Mouse (Mus musculus) midbrain, embryonic 10.5 days (tissue): Measurements from ENCODE around the gene Abraxas1. TPM values are rescaled to one million over a fixed set of nuclear protein-coding genes. Genes with fewer than 3 reads are reported as not detected.

Experiments
- DNase-seq: peaks from one replicate; pipeline ENCODE4 v3.0.0-alpha.2; 2017; ENCODE audit warnings: low spot score
- H3K27ac ChIP-seq: fragments of 300-500 bp; sonication (generic); replicated peaks from 2 replicates; pipeline ENCODE4 v1.5.1; 2016; ENCODE audit warnings: mild to moderate bottlenecking
- H3K27me3 ChIP-seq: fragments of 300-500 bp; sonication (generic); 2 replicates; pipeline ENCODE4 v1.6.1; 2016; ENCODE audit warnings: low read depth, mild to moderate bottlenecking; ENCODE audit not compliant: poor library complexity, severe bottlenecking
- H3K36me3 ChIP-seq: fragments of 300-500 bp; sonication (generic); 2 replicates; pipeline ENCODE4 v1.6.1; 2016; ENCODE audit warnings: mild to moderate bottlenecking, moderate library complexity
- H3K4me1 ChIP-seq: fragments of 300-500 bp; sonication (generic); 2 replicates; pipeline ENCODE4 v1.6.1; 2016
- H3K4me3 ChIP-seq: fragments of 300-500 bp; sonication (generic); 2 replicates; pipeline ENCODE4 v1.5.1; 2016; ENCODE audit warnings: mild to moderate bottlenecking, moderate library complexity
- H3K9me3 ChIP-seq: fragments of 300-500 bp; sonication (generic); replicated peaks from 2 replicates; pipeline ENCODE4 v1.6.1; 2016; ENCODE audit warnings: mild to moderate bottlenecking
- WGBS: fragments of 180-500 bp; shearing (Covaris S2); methylation state at CpG from one replicate; pipeline ENCODE4 v1.1.7; 2016; 5-methylcytosine and 5-hydroxymethylcytosine counted together
- polyA plus RNA-seq: library from polyadenylated mRNA; unstranded; fragments of >200 nt; fragmentation: Nextera tagmentation; extraction: Ambion mirVana; gene quantifications from 2 replicates; pipeline ENCODE4 v1.2.1, GENCODE M21; 2016

The Abraxas1 gene
- polyA plus RNA-seq, 1 experiment from 2014 or later: 32.3 TPM

GRCm38 (mm10) chr5:100845848-100846598 lies 25.3 kb upstream of the Abraxas1 start:
- Histone ChIP-seq H3K4me3 (peak overlapping the region; percentile 78), H3K9me3 (0 out of 2 replicates have a peak, but pooled peaks cover 5% of the 10 kb centered on the region), H3K27ac (peak overlapping the region; percentile 64; the same call in 1 of the 2 replicates), H3K36me3 (no peaks in the 10 kb centered on the region), H3K4me1 (peaks cover 23% of the 10 kb centered on the region), H3K27me3 (peaks cover 61% of the 10 kb centered on the region)
- DNase-seq: peak; percentile 66
- WGBS: under 1% methylated on average over 52 of the region's 52 CpGs

GRCm38 (mm10) chr5:100845485-100845847 lies 24.7 kb upstream of the Abraxas1 start, which contains the start of gene Gpat3:
TSS of gene Gpat3 (plus strand) at chr5:100845713.
- Histone ChIP-seq H3K9me3 (0 out of 2 replicates have a peak, but pooled peaks cover 5% of the 10 kb centered on the region), H3K27ac (peak within 1 kb of the TSS; percentile 64; the same call in 1 of the 2 replicates), H3K4me3 (peak within 1 kb of the TSS; percentile 78), H3K36me3 (no peaks in the 10 kb centered on the region), H3K4me1 (peaks cover 23% of the 10 kb centered on the region), H3K27me3 (peaks cover 61% of the 10 kb centered on the region)
- peak; percentile 60 for DNase-seq
- WGBS: under 1% methylated on average over 16 of the region's 16 CpGs

- H3K4me3 ChIP-seq: no peak overlapping the region
- H3K36me3 ChIP-seq: no peaks in the 10 kb centered on the region
- WGBS: 60% methylated on average over 3 of the region's 3 CpGs
- peaks cover 23% of the 10 kb centered on the region for H3K4me1 ChIP-seq
- DNase-seq: no peak
- H3K27me3 ChIP-seq: peaks cover 61% of the 10 kb centered on the region
- 0 out of 2 replicates have a peak, but pooled peaks cover 5% of the 10 kb centered on the region for H3K9me3 ChIP-seq
- no peak overlapping the region for H3K27ac ChIP-seq
Measured at GRCm38 (mm10) chr5:100844485-100844884, 23.7 kb upstream of the Abraxas1 start.

- WGBS: 93% methylated on average over 7 of the region's 7 CpGs
Measured at GRCm38 (mm10) chr5:100837907-100838306, 17.1 kb upstream of the Abraxas1 start.

DNA sequence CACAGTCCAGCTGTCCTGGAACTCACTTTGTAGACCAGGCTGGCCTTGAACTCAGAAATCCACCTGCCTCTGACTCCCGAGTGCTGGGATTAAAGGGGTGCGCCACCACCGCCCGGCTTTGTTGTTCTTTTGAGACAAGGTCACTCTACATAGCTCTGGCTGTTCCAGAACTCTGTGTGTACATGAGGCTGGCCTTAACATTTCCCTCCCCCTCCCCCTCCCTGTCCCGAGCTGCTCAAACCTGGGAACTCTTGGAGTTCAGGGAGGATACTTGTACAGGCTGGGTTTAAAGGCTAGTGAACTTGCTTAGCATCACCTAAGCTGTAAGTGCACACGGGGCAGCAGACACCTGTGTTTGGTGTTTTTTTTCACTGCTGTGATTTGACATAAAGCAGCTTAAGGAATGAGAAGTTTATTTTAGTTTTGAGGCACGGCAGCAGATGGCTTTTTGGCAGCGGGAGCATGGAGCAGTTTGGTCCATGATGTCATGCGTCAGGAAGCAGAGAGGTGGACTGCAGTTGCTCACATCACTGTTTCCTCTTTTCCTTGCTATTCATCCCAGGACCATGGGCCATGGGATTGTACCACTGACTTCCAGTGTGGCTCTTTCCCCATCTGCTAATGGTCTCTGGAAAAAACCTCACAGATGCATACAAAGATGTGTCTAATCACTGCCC lies 15.2 kb upstream of the Abraxas1 start:
- H3K4me1 ChIP-seq: no peaks in the 10 kb centered on the region
- H3K27ac ChIP-seq: no peak overlapping the region
- DNase-seq: no peak
- no peaks in the 10 kb centered on the region for H3K36me3 ChIP-seq
- no peak overlapping the region for H3K4me3 ChIP-seq
- WGBS: 79% methylated on average over 9 of the region's 9 CpGs
- H3K27me3 ChIP-seq: no peaks in the 10 kb centered on the region
- no peaks in the 10 kb centered on the region for H3K9me3 ChIP-seq

More at GRCm38 (mm10) chr5:100837907-100838306, 17.1 kb upstream of the Abraxas1 start:
- Histone ChIP-seq H3K27me3 (no peaks in the 10 kb centered on the region), H3K9me3 (0 out of 2 replicates have a peak, but pooled peaks cover 5% of the 10 kb centered on the region), H3K27ac (no peak overlapping the region), H3K36me3 (no peaks in the 10 kb centered on the region), H3K4me1 (no peaks in the 10 kb centered on the region), H3K4me3 (no peak overlapping the region)
- no peak for DNase-seq

DNA sequence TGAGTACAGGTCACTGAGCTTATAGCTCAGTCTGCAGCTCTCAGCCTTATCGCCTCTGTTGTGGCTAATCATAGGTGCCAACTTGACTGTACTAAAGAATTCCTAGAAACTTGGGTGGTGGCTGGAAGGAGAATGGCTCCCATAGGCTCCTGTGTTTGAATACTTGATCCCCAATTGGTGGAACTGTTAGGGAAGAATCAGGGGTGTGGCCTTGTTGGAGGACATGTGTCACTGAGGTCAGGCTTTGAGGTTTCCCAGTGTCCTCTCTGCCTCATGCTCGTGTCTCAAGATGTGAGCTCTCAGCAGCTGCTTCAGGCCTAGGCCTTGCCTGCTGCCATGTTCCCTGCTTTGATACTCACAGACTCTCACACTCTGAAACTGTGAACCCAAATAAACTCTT lies 13.1 kb upstream of the Abraxas1 start:
- H3K9me3 ChIP-seq: no peaks in the 10 kb centered on the region
- H3K27me3 ChIP-seq: no peaks in the 10 kb centered on the region
- DNase-seq: no peak
- H3K36me3 ChIP-seq: no peaks in the 10 kb centered on the region
- WGBS: 88% methylated on average over 2 of the region's 2 CpGs
- H3K4me1 ChIP-seq: no peaks in the 10 kb centered on the region
- H3K4me3 ChIP-seq: no peak overlapping the region
- no peak overlapping the region for H3K27ac ChIP-seq

DNA sequence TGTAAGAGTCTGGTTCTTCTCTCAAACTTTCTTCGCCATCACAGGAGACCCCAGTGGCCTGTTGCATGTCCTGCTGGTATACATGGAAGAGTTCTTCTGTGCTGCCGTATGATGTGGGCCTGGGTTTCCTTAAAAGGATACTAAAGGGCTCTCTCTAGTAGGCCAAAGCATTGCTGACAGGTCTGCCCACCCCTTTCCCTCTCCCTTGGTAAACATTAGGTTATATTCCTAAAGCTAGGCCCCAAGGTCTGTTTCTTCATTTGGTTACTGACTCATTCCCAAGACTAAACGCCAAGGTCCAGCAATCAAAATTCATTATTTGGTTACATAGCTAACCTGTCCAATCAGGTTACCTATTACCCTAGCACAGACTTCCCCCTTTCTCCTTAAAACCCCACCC lies 11.9 kb upstream of the Abraxas1 start:
- 90% methylated on average over 3 of the region's 3 CpGs for WGBS
- no peaks in the 10 kb centered on the region for H3K4me1 ChIP-seq
- H3K9me3 ChIP-seq: no peaks in the 10 kb centered on the region
- no peak overlapping the region for H3K4me3 ChIP-seq
- DNase-seq: no peak
- H3K27me3 ChIP-seq: no peaks in the 10 kb centered on the region
- H3K36me3 ChIP-seq: no peaks in the 10 kb centered on the region
- no peak overlapping the region for H3K27ac ChIP-seq

DNA sequence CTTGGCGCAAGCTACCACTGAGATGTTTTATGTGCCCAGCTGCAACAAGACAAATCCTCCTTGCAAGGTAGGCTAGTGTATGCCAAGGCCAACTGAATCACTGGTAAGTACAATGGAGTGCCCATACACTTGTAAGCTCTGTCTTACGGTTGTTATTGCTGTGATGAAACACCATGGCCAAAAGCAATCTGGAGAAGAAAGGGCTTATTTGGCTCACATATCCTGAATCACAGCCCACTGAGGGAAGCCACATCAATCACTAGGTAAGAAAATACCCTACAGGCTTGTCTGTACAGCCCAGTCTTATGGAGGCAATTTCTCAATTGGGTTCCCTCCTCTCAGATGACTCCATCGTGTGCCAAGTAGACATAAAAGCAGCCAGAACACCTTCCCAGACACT lies 7.9 kb upstream of the Abraxas1 start:
- Histone ChIP-seq H3K4me3 (no peak overlapping the region), H3K27me3 (no peaks in the 10 kb centered on the region), H3K27ac (no peak overlapping the region), H3K36me3 (no peaks in the 10 kb centered on the region), H3K4me1 (no peaks in the 10 kb centered on the region), H3K9me3 (no peaks in the 10 kb centered on the region)
- WGBS: 88% methylated on average over 3 of the region's 3 CpGs
- DNase-seq: no peak

GRCm38 (mm10) chr5:100826531-100826930 lies 5.8 kb upstream of the Abraxas1 start:
- Histone ChIP-seq H3K27ac (no peak overlapping the region), H3K4me1 (no peaks in the 10 kb centered on the region), H3K27me3 (no peaks in the 10 kb centered on the region), H3K4me3 (no peak overlapping the region), H3K36me3 (no peaks in the 10 kb centered on the region), H3K9me3 (no peaks in the 10 kb centered on the region)
- DNase-seq: no peak
- 78% methylated on average over 7 of the region's 7 CpGs for WGBS

DNA sequence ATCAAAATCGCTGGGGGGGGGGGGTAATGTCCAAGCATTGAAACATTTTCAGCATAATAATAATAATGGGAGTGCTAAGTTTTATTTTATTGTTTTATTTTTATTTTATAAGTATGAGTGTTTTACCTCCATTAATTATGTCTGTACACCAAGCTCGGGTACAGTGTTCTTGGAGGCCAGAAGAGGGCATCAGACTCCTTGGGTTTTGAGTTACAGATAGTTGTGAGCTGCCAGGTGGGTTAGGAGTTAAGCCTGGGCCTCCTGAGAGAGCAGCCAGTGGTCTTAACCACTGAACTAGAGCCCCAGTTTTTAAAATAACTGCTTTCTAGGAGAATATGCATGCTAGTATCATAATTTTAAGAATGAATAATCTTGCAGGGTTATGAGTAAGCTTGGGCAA lies 5.2 kb upstream of the Abraxas1 start:
- Histone ChIP-seq H3K4me1 (0 out of 2 replicates have a peak, but pooled peaks cover 2% of the 10 kb centered on the region), H3K27me3 (no peaks in the 10 kb centered on the region), H3K36me3 (no peaks in the 10 kb centered on the region), H3K4me3 (no peak overlapping the region), H3K27ac (no peak overlapping the region), H3K9me3 (no peaks in the 10 kb centered on the region)
- DNase-seq: no peak
- WGBS: 19% methylated on average over 2 of the region's 2 CpGs

- H3K9me3 ChIP-seq: no peaks in the 10 kb centered on the region
- no peak overlapping the region for H3K4me3 ChIP-seq
- peaks cover 3% of the 10 kb centered on the region for H3K36me3 ChIP-seq
- H3K27ac ChIP-seq: no peak overlapping the region
- WGBS: 83% methylated on average over 7 of the region's 7 CpGs
- H3K27me3 ChIP-seq: no peaks in the 10 kb centered on the region
- H3K4me1 ChIP-seq: peaks cover 15% of the 10 kb centered on the region
- no peak for DNase-seq
Measured at GRCm38 (mm10) chr5:100822826-100823225, 2.1 kb upstream of the Abraxas1 start.

DNA sequence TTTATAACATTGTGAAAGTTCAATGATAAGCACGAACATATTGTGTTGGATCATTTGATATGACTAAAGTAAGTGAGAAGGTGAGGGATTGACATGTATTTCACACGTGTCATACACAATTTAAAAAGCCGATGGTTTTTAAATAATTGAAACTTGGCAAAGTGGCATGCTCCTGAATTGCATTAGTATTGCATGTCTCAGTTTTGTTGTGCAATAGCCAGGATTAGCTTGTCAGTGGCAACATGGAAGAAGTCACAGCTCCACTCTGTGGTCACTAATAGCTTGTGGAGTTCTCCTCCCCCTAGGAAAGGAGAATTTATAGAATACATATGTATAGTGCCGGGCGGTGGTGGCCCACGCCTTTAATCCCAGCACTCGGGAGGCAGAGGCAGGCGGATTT lies 610 bp upstream of the Abraxas1 start:
- no peak for DNase-seq
- Histone ChIP-seq H3K4me3 (peak overlapping the region; percentile 92), H3K9me3 (no peaks in the 10 kb centered on the region), H3K36me3 (peaks cover 16% of the 10 kb centered on the region), H3K27ac (no peak overlapping the region), H3K4me1 (peaks cover 15% of the 10 kb centered on the region), H3K27me3 (no peaks in the 10 kb centered on the region)
- 89% methylated on average over 8 of the region's 8 CpGs for WGBS
